Mouse (Mus musculus) cortical plate, adult 2 months (tissue): ENCODE data around the gene Gm29427.

Source experiments
- CTCF ChIP-seq: fragments of 200-500 bp; IDR thresholded peaks from 2 replicates; pipeline ENCODE4 v1.5.1; 2011; ENCODE audit warnings: mild to moderate bottlenecking, control low read depth, low read length; ENCODE audit not compliant: insufficient read depth; ENCODE audit errors: extremely low read depth
- POLR2A ChIP-seq: fragments of 200-500 bp; IDR thresholded peaks from 2 replicates; pipeline ENCODE4 v1.6.1; 2011; ENCODE audit warnings: mild to moderate bottlenecking, low read length, control low read depth; ENCODE audit not compliant: insufficient read depth; ENCODE audit errors: extremely low read depth

DNA sequence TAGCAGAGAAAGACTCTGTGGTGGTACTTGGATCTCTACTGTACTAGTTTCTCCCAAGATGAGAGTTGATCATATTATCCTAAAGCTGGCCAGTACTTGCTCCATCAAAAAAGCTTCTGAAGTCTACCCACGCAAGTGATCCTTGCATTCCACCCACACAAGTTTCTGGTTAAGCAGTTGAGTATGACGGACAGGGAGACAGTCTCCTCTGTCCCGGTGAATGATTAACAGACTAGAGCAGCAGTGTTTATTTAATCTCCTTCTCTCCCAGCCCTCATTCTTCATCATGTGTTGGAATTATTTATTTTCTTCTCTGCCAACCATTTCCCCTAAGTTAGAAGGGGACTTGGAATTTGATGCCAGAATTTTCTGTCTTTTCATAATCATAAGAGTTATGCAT, 54.1 kb downstream of the Gm29427 start, which contains the start of gene C4bp:
- no peak for TF ChIP-seq CTCF
- no peak for TF ChIP-seq POLR2A
